Mouse (Mus musculus): ENCODE results near the gene Tbxas1.

The Tbxas1 gene

DNA sequence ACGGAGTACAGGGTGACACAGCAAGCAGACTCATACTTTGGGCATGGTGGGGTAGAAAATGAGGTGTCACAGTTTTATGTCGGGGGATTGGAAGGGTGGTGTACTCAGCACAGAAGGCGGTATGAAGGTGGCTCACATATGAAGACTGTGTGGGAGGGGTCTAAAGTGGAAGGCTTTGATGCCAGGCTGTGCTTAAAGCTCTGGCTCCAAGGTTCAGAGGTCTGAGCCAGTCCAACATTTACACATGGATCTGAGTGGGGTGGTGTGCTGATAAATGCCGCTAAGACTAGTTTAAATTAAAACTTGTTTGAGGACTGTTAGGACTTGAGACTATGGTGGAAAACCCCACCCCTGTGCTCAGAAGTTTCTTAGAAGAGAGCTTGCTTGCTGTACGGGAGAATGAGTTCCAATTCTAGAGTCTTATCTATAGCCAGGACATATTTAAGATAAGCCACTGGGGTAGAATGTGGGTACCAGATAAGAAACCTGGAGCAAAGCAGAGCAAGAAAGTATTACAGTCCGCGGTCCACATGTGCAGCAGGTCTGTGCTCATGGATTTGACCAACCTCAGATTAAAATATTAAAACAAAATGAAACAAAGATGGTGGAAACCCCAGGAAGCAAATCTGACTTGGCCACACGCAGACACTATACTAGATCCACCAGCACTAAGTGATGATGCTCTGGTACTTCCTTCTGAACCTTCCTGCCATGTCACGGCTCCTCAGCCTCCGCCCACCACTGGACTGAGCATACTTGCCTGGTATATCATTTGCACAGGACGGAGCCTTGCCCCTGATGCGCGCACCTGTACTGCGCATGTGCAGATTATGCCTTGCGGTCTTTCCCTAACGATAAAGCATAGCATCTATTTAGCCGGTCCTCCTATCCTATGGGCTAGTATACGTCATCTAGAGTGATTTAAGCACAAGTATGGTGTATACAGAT is 48.9 kb downstream of the Tbxas1 start:
- DNase-seq (ENCODE audit: low spot score): peak; percentile 75

GRCm38 (mm10) chr6:38925719-38926118 is 50.5 kb downstream of the Tbxas1 start:
- no peak for DNase-seq (ENCODE audit: low spot score)

DNA sequence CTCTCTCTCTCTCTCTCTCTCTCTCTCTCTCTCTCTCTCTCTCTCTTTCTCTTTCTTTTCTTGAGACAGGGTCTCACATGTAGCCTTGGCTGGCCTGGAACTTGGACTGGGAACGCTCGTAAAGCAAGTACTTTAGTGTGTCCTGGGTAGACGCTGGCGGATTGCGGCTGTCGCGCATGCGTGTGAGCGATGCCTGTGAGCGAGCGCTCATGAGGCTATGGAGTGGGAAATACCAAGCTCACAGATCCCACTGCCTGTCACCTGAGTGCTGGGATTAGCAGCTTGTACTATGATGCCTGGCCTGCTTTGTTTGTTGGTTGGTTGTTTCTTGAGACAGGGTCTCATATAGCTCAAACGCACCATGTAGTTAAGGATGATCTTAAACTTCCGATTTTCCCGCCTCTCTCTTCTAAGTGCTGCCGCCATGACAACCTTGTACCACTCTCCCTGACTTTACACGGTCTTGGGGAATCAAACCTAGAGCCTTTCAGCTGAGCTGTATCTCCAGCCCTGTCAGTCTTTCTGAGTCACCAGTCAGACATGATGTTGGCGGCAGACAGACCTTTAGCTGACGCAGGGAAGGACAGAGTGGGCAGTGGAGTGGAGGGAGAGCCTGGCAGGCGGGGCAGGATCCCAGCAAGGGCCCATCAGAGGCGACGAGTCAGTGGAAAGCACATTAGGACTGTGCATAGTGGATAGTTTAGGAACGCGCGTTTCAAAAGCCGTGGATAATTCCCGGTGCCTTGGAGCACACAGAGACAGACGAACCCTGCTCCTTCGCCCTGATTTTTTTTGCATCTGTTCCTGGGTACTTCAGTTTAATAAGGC is 51.1 kb downstream of the Tbxas1 start:
- DNase-seq (ENCODE audit: low spot score): no peak

DNA sequence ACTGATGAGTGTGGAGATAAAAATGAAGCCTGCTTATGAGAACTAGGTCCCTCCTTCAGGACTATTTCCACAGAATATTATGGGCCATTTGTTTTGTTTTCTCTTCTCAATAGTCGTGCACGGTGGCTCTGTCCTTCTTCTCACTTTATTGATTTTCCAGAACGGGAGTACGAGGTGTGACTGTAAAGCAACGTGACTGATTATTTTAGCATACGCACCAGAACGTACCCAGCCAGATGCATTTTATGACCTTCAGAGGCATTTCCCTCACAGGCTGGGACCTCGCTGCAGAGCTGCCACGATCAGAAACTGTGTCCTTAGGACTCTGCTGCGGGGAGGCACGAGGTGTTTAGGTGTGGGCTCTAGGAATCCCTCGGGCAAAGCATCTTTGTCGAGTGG is 51.8 kb downstream of the Tbxas1 start:
- no peak for DNase-seq (ENCODE audit: low spot score)

DNA sequence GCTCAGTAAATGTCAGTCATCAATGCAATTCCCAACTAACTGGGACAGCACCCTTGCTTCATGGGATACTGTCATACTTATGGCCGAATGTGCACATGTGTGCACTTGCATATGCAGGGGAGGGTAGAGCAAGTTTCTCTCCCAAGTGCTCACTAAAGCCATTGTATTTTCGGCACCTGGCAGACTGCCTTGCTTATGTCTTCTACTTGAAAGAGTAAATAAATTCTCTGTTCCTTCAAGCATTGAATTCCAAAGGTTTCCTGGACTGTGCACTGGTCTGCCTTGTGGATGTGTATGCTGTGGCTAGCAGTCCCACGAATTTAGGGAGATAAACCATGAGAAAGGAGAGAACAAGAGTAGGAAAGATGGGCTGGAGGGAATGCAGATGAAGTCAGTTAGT is 53.3 kb downstream of the Tbxas1 start:
- no peak for DNase-seq (ENCODE audit: low spot score)

GRCm38 (mm10) chr6:38936009-38936408 is 60.8 kb downstream of the Tbxas1 start:
- DNase-seq (ENCODE audit: low spot score): no peak

DNA sequence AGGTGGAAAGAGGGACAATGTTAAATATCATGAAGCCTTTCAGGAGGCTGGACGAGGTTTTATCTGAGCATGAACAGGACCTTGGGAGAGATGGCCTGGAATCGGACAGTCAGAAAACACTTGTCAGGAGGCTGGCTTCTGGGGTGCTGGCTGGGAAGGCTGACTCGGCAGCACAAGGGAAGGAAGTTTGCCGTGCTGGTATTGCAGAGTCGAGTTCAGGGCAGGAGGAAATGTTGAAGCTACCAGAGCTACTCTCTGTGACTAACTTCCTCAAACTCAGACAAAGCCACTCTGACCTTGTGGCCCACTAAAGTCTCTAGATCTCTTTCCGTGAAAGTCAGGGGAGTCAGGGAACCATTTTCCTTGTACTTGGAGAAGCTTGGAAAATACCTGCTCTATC is 63.2 kb downstream of the Tbxas1 start:
- no peak for DNase-seq (ENCODE audit: low spot score)

DNA sequence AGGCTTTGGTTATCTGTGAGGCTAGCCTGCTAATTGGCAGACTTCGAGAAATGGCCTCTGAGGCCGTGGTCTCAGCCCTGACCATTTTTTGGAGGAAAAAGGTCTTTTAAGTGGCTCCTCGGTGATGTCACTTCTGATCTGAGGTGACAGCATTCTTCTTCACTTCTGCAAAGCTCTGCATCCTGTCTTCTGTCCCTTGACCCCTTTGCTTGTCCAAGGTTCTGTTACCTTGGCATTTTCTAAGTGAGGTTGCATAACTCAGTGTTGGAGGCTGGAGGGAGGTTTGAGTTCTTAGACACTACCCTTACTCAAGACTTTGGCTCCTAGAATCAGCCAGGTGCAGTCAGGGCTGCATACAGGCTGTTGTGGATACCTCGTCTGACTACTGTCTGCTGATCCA is 63.9 kb downstream of the Tbxas1 start:
- no peak for DNase-seq (ENCODE audit: low spot score)

DNA sequence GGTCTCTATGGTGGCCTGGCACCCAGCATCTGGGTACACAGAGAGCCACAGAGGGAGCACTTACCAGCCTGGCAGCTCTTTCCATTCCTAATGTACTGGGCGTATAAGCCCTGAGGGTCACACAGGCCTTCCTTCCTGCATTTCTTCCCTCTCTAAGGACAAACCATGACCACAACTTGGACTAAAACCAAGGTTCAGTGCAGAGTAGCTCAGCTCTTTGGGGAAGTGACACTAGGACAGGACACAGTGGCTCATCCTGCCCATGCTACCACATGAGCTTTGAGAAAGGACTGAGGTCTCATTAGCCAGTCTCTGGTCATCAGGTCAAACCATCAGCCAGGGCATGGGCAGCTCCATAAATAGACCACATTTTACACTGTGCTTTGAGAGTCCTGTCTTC is 65.8 kb downstream of the Tbxas1 start:
- no peak for DNase-seq (ENCODE audit: low spot score)

GRCm38 (mm10) chr6:38942771-38943170 is 67.6 kb downstream of the Tbxas1 start:
- no peak for DNase-seq (ENCODE audit: low spot score)

DNA sequence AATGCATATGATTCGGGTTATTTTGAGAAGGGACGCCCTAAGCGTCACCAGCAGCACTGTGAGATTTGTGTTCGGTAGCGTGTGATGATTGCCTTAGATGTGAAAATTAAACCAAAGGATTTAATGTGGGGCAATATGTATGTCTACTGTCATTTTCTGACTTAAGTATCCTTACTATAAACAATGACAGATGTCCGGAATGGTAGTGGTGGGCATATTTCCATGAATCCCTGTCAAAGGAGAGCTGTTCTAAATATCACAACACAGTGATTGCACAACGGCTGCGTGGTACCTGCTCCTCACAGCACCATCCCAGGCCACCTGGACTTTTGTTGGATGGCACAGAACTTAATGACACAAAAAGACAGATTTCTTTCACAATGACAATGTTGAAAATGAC is 69.2 kb downstream of the Tbxas1 start:
- DNase-seq (ENCODE audit: low spot score): no peak

DNA sequence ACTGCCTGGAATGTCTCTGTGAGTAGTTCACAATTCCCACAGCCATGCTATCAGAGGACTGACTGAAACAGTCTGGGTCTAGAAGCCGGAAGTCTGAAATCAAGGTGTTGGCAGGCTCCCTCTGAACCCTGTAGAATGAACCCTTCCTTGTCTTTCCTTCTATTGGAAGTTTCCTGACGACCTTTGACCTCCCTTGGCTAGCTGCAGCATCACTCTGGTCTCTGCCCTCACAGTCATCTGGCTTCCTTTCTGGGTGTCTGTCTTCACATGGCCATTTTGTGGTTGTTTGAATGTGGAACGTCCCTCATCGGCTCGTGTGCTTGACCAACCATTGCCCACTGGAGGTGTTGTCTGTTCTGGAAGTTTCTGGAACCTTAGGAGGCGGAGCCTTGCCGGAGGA is 69.6 kb downstream of the Tbxas1 start:
- DNase-seq (ENCODE audit: low spot score): no peak

GRCm38 (mm10) chr6:38945681-38946080 is 70.5 kb downstream of the Tbxas1 start:
- no peak for DNase-seq (ENCODE audit: low spot score)

- DNase-seq (ENCODE audit: low spot score): no peak
Measured at GRCm38 (mm10) chr6:38947282-38947681, 72.1 kb downstream of the Tbxas1 start.

DNA sequence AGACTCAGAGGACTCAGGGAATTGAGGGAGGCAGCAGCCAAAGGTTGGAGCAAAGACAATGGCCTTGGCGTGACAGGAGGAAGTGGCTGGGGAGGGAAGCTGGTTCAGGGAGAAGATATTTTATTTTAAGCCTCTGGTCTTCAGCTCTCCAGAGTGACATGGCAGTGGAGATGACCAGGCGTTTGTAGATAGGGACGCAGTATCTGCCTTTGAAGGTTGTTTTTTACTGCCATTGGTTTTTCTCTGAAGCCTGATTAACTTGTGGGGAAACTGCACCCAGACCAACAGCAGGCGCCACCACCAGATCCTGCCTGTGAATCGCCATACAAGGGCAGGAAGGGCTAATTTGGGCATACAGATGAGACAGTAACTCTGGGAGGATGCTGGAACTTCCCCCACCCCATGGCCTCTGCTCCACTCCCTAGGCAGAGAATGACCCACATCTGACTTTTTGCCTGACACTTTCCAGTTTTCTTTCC is 74.5 kb downstream of the Tbxas1 start:
- DNase-seq (ENCODE audit: low spot score): no peak

DNA sequence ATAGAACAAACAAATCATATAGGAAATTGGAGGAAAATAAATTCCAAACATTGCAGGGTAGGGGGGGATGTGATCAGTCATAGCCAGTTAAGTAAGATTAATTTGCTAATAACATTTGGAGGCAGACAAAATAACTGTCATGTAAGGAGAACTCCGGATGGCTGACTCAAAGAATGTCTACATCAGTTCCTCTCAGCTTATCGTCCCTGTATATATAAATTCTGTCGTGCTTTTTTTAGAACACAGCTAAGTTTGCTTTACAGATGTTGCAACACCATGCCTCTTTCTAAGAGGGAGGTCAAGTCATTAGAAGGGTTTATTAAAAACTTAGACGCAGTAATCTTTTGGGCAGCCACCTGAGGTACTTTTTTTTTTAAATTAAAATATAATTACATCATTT is 75.1 kb downstream of the Tbxas1 start:
- DNase-seq (ENCODE audit: low spot score): no peak

DNA sequence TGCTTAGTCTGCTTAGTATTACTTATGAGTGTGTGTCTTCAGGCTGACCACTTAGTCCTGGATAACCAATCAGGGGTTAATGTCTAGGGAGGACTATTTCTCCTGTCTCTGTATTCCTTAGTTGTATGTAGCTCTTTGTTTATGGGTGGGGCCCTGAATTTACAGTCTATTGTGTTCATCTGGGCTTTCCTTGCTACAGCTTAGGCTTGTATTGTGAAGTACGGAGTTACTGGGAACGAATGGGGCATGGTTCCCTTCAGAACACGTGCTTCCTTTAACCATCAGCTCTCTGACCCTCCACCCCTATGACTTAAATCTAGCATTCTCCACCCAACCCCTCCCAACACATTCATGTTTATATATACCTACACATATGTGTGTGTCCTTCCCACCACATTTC is 75.6 kb downstream of the Tbxas1 start:
- no peak for DNase-seq (ENCODE audit: low spot score)

DNA sequence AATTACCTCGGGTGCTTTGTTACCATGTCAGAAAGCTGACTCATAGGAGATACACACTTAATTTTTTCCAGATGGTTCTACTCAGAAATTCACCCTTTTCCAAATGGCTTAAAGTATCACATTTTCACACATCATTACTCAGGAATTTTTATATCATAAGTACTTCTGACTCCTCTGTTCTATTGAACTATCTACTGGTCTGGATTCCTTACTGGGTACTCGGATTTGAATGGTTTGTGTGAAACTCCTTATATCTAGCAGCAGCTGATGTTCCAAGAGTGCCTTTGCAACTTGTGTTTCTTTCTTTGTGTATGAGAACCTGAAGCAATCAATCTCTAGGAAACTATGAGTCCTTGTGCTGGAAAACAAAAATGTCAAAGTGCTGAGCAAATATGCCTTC is 81.4 kb downstream of the Tbxas1 start:
- no peak for DNase-seq (ENCODE audit: low spot score)

GRCm38 (mm10) chr6:38957246-38957645 is 82.0 kb downstream of the Tbxas1 start:
- DNase-seq (ENCODE audit: low spot score): no peak

- DNase-seq (ENCODE audit: low spot score): no peak
Measured at GRCm38 (mm10) chr6:38959502-38959901, 84.3 kb downstream of the Tbxas1 start.

DNA sequence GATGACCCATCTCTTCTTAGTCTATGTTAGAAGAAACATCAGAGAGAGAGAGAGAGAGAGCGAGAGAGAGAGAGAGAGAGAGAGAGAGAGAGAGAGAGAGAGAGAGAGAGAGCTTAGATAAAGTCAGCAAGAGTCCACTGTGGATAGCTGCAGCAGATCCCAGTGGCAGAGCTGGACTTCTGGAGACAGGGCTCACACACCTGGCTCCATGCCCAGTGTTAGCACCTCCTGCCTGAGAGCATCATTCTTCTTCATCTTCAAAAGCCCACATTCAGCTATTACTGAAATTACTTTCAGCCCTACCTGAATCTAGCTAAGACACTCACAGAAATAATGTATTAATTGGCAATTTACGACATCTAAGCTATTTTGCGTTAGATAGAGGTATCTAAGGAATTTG is 85.2 kb downstream of the Tbxas1 start:
- no peak for DNase-seq (ENCODE audit: low spot score)

- DNase-seq (ENCODE audit: low spot score): no peak
Measured at GRCm38 (mm10) chr6:38960791-38961426, 85.7 kb downstream of the Tbxas1 start.

Measured in spleen, adult 12 weeks (tissue).